Mouse (Mus musculus) C2C12 (cell line): ENCODE data around the gene Qser1.

Source experiments
- CEBPB ChIP-seq: IDR thresholded peaks from one replicate; pipeline ENCODE4 v1.6.1; 2011; ENCODE audit warnings: low read depth, mild to moderate bottlenecking, control low read depth, moderate library complexity
- CTCF ChIP-seq: IDR thresholded peaks from one replicate; pipeline ENCODE4 v1.5.1; 2011; ENCODE audit not compliant: control insufficient read depth, insufficient read depth, insufficient read length
- MAX ChIP-seq: IDR thresholded peaks from one replicate; pipeline ENCODE4 v1.6.1; 2011; ENCODE audit warnings: mild to moderate bottlenecking, control low read depth
- MYOD1 ChIP-seq: IDR thresholded peaks from one replicate; pipeline ENCODE4 v1.6.1; 2011; ENCODE audit warnings: low read depth; ENCODE audit not compliant: control insufficient read depth, insufficient read length
- MYOG ChIP-seq: IDR thresholded peaks from one replicate; pipeline ENCODE4 v1.6.1; 2011; ENCODE audit not compliant: control insufficient read depth, insufficient read length; ENCODE audit errors: extremely low read depth
- USF1 ChIP-seq: IDR thresholded peaks from one replicate; pipeline ENCODE4 v1.6.1; 2011; ENCODE audit warnings: low read depth, mild to moderate bottlenecking, control low read depth, moderate library complexity

DNA sequence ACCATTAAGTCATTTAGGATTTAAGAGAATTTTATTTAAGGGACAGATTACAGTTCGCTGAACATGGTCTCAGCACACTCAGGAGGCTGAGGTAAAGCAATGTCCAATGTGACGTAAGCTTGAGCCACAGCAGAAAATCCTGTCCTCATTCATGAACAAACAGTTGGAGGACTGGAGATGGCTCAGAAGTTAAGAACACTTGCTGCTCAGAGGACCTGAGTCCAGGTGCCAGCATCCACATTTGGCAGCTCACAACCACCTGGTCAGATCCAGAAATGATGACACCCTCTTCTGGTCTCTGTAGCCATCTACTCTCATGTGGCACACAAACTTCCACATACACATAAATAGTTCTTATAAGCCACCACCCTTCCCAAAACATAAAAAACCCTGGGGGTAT is 76.9 kb downstream of the Qser1 start:
- no peak for TF ChIP-seq CTCF
- TF ChIP-seq CEBPB = no peak
- TF ChIP-seq MYOD1 = no peak
- no peak for TF ChIP-seq MYOG
- no peak for TF ChIP-seq MAX
- TF ChIP-seq USF1 = no peak
